Mouse (Mus musculus): ENCODE measurements around the gene Chad. TPM values are rescaled to one million over a fixed set of nuclear protein-coding genes. Genes with fewer than 3 reads are reported as not detected.
A peak's percentile ranks its signal among the peaks of the same experiment; 100 is the strongest.

Chad gene
- polyA plus RNA-seq (2016; fragmentation: Nextera tagmentation; extraction: Ambion mirVana), result 2.0 and 3.6 TPM in 2 replicates

GRCm38 (mm10) chr11:94564437-94565150 is at the start of gene Chad:
TSS of gene Chad (plus strand) at chr11:94565047.
- no peak for ATAC-seq (ENCODE audit: insufficient number of reproducible peaks, insufficient read depth, low FRiP score, low TSS enrichment)
- no peak within 1 kb of the TSS for H3K27ac ChIP-seq
- peak within 1 kb of the TSS; percentile 42 for H3K4me2 ChIP-seq (replicated peaks)
- H3K4me1 ChIP-seq, result peaks cover 16% of the 10 kb centered on the region
- H3K4me3 ChIP-seq, result peak within 1 kb of the TSS; percentile 27
- H3K27me3 ChIP-seq, result peaks cover 32% of the 10 kb centered on the region
- peak within 1 kb of the TSS; percentile 27; the same call in 1 of the 2 replicates for H3K9ac ChIP-seq
- peaks cover 9% of the 10 kb centered on the region for H3K36me3 ChIP-seq
- H3K9me3 ChIP-seq, result no peaks in the 10 kb centered on the region
- 3% methylated on average over 35 of the region's 35 CpGs for WGBS

GRCm38 (mm10) chr11:94521219-94521843 is 43.5 kb upstream of the Chad start, which contains the start of gene Mycbpap:
TSS of gene Mycbpap (minus strand) at chr11:94521742.
- peak within 1 kb of the TSS; percentile 59 for H3K9ac ChIP-seq
- WGBS, result 1% methylated on average over 42 of the region's 42 CpGs
- no peaks in the 10 kb centered on the region for H3K36me3 ChIP-seq
- H3K4me2 ChIP-seq (replicated peaks), result peak within 1 kb of the TSS; percentile 83
- no peaks in the 10 kb centered on the region for H3K9me3 ChIP-seq
- no peaks in the 10 kb centered on the region for H3K27me3 ChIP-seq
- ATAC-seq (ENCODE audit: insufficient number of reproducible peaks, insufficient read depth, low FRiP score, low TSS enrichment), result no peak
- no peak within 1 kb of the TSS for H3K27ac ChIP-seq
- H3K4me1 ChIP-seq, result peaks cover 8% of the 10 kb centered on the region
- peak within 1 kb of the TSS; percentile 50 for H3K4me3 ChIP-seq

DNA sequence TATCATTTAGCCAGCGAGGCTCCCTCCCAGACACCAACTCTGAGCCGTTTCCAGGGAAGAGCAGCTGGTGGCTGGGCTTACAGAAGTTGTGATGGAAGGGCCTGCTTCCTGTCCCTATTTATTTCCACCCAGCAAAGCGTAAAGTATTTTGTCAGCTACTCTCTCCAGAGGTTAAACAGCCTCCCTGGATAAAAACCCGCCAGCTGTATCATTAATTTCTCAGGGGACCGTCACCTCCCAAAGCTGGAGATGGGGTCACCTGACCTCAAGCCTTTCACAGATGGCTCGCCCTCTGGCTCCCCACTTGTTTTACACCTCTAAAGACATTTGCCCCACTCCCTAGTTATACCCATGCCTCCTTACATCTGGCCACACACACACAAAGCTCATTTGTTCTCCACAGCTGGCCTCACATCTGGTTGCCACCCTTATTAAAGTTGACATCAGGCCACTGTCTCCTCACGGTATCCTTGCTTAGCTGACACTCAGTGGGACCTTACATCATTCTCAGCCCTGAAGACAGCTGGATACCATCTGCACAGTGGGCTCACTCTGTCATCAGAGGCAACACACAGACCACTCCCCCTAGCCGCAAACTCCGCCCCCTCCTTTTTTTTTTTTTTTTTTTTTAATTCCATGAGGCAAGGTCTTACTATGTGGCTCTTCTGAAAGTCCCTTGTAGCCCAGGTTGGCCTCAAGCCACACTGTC is 38.5 kb upstream of the Chad start:
- Histone ChIP-seq H3K4me2 (replicated peaks) (no peak overlapping the region), H3K27ac (no peak overlapping the region), H3K9me3 (no peaks in the 10 kb centered on the region), H3K4me1 (no peaks in the 10 kb centered on the region), H3K36me3 (no peaks in the 10 kb centered on the region), H3K9ac (no peak overlapping the region), H3K4me3 (no peak overlapping the region), H3K27me3 (no peaks in the 10 kb centered on the region)
- no peak for ATAC-seq (ENCODE audit: insufficient number of reproducible peaks, insufficient read depth, low FRiP score, low TSS enrichment)
- 25% methylated on average over 9 of the region's 9 CpGs for WGBS

- no peaks in the 10 kb centered on the region for H3K27me3 ChIP-seq
- WGBS, result 38% methylated on average over 3 of the region's 3 CpGs
- H3K9me3 ChIP-seq, result no peaks in the 10 kb centered on the region
- no peaks in the 10 kb centered on the region for H3K36me3 ChIP-seq
- no peak overlapping the region for H3K4me2 ChIP-seq (replicated peaks)
- H3K4me1 ChIP-seq, result no peaks in the 10 kb centered on the region
- ATAC-seq (ENCODE audit: insufficient number of reproducible peaks, insufficient read depth, low FRiP score, low TSS enrichment), result no peak
- no peak overlapping the region for H3K4me3 ChIP-seq
- no peak overlapping the region for H3K27ac ChIP-seq
- H3K9ac ChIP-seq, result no peak overlapping the region
Measured at GRCm38 (mm10) chr11:94528879-94529278, 36.0 kb upstream of the Chad start.

- no peak overlapping the region for H3K4me3 ChIP-seq
- no peak overlapping the region for H3K9ac ChIP-seq
- H3K27ac ChIP-seq, result no peak overlapping the region
- no peaks in the 10 kb centered on the region for H3K9me3 ChIP-seq
- H3K27me3 ChIP-seq, result no peaks in the 10 kb centered on the region
- H3K4me2 ChIP-seq (replicated peaks), result no peak overlapping the region
- 83% methylated on average over 8 of the region's 8 CpGs for WGBS
- H3K36me3 ChIP-seq, result no peaks in the 10 kb centered on the region
- H3K4me1 ChIP-seq, result no peaks in the 10 kb centered on the region
- ATAC-seq (ENCODE audit: insufficient number of reproducible peaks, insufficient read depth, low FRiP score, low TSS enrichment), result no peak
Measured at GRCm38 (mm10) chr11:94533171-94533570, 31.7 kb upstream of the Chad start.

- H3K27me3 ChIP-seq, result no peaks in the 10 kb centered on the region
- H3K9ac ChIP-seq, result no peak overlapping the region
- peaks cover 4% of the 10 kb centered on the region for H3K4me1 ChIP-seq
- peak; percentile 61 for ATAC-seq (ENCODE audit: insufficient number of reproducible peaks, insufficient read depth, low FRiP score, low TSS enrichment)
- 0 out of 2 replicates have a peak, but pooled peaks cover 10% of the 10 kb centered on the region for H3K36me3 ChIP-seq
- no peak overlapping the region for H3K4me3 ChIP-seq
- H3K9me3 ChIP-seq, result no peaks in the 10 kb centered on the region
- no peak overlapping the region for H3K4me2 ChIP-seq (replicated peaks)
- H3K27ac ChIP-seq, result no peak overlapping the region
- WGBS, result 51% methylated on average over 8 of the region's 8 CpGs
Measured at GRCm38 (mm10) chr11:94538733-94539292, 26.0 kb upstream of the Chad start.

GRCm38 (mm10) chr11:94539761-94540160 is 25.1 kb upstream of the Chad start:
- ATAC-seq (ENCODE audit: insufficient number of reproducible peaks, insufficient read depth, low FRiP score, low TSS enrichment), result no peak
- Histone ChIP-seq H3K27me3 (no peaks in the 10 kb centered on the region), H3K36me3 (0 out of 2 replicates have a peak, but pooled peaks cover 10% of the 10 kb centered on the region), H3K4me2 (replicated peaks) (no peak overlapping the region), H3K9me3 (no peaks in the 10 kb centered on the region), H3K9ac (no peak overlapping the region), H3K4me1 (peaks cover 10% of the 10 kb centered on the region), H3K4me3 (no peak overlapping the region), H3K27ac (no peak overlapping the region)
- 79% methylated on average over 7 of the region's 7 CpGs for WGBS

DNA sequence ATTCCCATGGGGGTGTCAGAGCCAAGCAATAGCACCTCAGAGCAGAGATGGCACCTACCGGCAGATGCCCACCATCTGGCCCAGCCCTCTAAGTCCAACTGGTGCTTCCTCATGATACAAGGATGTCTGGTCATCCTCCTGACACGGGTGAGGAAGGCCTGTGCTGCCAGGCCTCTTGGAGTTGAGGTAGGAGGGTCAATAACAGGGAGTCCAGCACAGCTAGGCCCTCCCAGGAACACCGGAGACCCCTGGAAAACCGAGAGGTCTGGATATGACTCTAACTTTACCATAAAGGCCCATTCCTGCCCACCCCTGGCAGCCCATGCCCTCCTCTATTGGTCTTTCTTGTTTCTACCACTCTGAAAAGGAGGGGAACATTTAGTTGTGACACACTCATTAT is 22.4 kb upstream of the Chad start:
- 89% methylated on average over 4 of the region's 4 CpGs for WGBS
- Histone ChIP-seq H3K4me2 (replicated peaks) (no peak overlapping the region), H3K27ac (no peak overlapping the region), H3K27me3 (no peaks in the 10 kb centered on the region), H3K4me3 (no peak overlapping the region), H3K36me3 (0 out of 2 replicates have a peak, but pooled peaks cover 10% of the 10 kb centered on the region), H3K9ac (no peak overlapping the region), H3K9me3 (no peaks in the 10 kb centered on the region), H3K4me1 (peaks cover 11% of the 10 kb centered on the region)
- ATAC-seq (ENCODE audit: insufficient number of reproducible peaks, insufficient read depth, low FRiP score, low TSS enrichment), result no peak

DNA sequence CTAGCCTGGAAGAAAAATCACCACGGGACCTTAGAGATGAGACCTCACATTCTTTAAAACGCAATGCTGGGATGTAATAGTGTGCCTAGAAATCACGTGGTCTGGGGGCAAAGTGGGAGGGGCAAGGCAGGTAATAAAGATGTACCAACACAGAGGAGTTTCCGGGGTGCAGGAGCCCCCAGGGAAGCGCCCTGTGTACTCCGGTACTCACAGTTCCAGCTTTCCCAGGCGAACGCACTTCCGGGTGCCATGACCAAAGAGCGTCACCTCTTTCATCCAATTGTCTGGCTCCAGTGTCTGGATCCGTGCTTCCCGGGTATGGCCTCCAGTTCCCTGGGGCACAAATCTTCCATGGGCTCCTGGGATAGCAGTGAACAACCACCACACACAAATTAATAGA is 21.5 kb upstream of the Chad start:
- no peak overlapping the region for H3K27ac ChIP-seq
- no peaks in the 10 kb centered on the region for H3K27me3 ChIP-seq
- 83% methylated on average over 12 of the region's 12 CpGs for WGBS
- ATAC-seq (ENCODE audit: insufficient number of reproducible peaks, insufficient read depth, low FRiP score, low TSS enrichment), result no peak
- H3K4me2 ChIP-seq (replicated peaks), result no peak overlapping the region
- no peak overlapping the region for H3K4me3 ChIP-seq
- 0 out of 2 replicates have a peak, but pooled peaks cover 10% of the 10 kb centered on the region for H3K36me3 ChIP-seq
- H3K4me1 ChIP-seq, result peaks cover 14% of the 10 kb centered on the region
- H3K9me3 ChIP-seq, result no peaks in the 10 kb centered on the region
- H3K9ac ChIP-seq, result no peak overlapping the region

DNA sequence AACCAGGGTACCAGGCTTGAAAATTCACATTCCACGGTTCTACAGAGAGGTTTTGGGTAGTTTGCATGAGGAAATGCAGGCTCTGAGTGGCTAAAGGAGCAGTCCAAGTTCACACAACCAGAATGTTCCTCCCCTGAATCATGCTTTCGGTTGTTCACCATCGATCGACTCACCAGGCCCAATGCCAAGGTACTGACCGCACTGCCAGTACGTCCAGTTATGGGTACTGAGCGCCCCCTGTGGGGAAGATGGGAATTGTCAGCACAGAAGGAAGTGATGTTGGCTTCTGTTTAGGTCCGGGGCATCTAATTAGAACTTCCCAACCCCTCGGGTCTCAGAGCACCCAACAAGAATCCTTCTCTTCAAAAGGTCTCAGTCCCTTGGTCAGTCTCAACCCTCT is 20.9 kb upstream of the Chad start:
- WGBS, result 38% methylated on average over 9 of the region's 9 CpGs
- Histone ChIP-seq H3K27ac (no peak overlapping the region), H3K4me2 (replicated peaks) (peak overlapping the region; percentile 33), H3K27me3 (no peaks in the 10 kb centered on the region), H3K4me1 (peaks cover 13% of the 10 kb centered on the region; the same call in 1 of the 2 replicates), H3K36me3 (0 out of 2 replicates have a peak, but pooled peaks cover 10% of the 10 kb centered on the region), H3K9me3 (no peaks in the 10 kb centered on the region), H3K9ac (no peak overlapping the region), H3K4me3 (0 out of 2 replicates have a peak overlapping the region, but pooled peaks have one; percentile 7)
- ATAC-seq (ENCODE audit: insufficient number of reproducible peaks, insufficient read depth, low FRiP score, low TSS enrichment), result no peak

DNA sequence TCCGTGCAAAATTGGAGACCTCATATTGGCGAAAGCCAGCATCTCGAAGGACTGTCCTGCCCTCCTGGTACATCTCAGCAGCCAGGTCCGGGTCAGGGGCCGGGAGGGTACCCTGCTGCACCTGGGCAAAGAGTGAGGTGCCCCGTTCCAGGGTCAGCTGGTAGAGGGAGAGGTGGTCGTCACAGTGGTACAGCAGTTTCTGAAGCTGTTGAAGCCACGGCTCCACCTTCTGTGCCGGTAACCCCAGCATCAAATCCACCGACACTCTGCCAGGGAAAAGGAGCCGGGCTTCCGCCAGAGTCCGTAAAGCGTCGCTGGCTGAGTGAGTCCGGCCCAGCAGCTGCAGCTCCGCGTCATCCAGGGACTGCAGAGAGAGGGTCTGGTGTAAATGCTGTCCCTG is 20.4 kb upstream of the Chad start:
- 0 out of 2 replicates have a peak overlapping the region, but pooled peaks have one; percentile 27 for H3K9ac ChIP-seq
- H3K4me2 ChIP-seq (replicated peaks), result peak overlapping the region; percentile 33
- H3K4me3 ChIP-seq, result 0 out of 2 replicates have a peak overlapping the region, but pooled peaks have one; percentile 7
- no peaks in the 10 kb centered on the region for H3K9me3 ChIP-seq
- ATAC-seq (ENCODE audit: insufficient number of reproducible peaks, insufficient read depth, low FRiP score, low TSS enrichment), result no peak
- H3K27ac ChIP-seq, result no peak overlapping the region
- 45% methylated on average over 18 of the region's 18 CpGs for WGBS
- 0 out of 2 replicates have a peak, but pooled peaks cover 10% of the 10 kb centered on the region for H3K36me3 ChIP-seq
- peaks cover 14% of the 10 kb centered on the region; the same call in 1 of the 2 replicates for H3K4me1 ChIP-seq
- no peaks in the 10 kb centered on the region for H3K27me3 ChIP-seq
